Mouse (Mus musculus): ENCODE measurements around the gene Pdx1. TPM values are rescaled to one million over a fixed set of nuclear protein-coding genes. Genes with fewer than 3 reads are reported as not detected.

Pdx1 gene
- total RNA-seq, 2 experiments from 2014 or later = not detected

GRCm38 (mm10) chr5:147277547-147277925, 7.8 kb downstream of the Pdx1 start:
- ATAC-seq (ENCODE audit: poor library complexity, severe bottlenecking) = no peak

GRCm38 (mm10) chr5:147284365-147284764, 14.6 kb downstream of the Pdx1 start:
- no peak for ATAC-seq (ENCODE audit: poor library complexity, severe bottlenecking)

GRCm38 (mm10) chr5:147291764-147292505, 22.2 kb downstream of the Pdx1 start:
- no peak for ATAC-seq (ENCODE audit: poor library complexity, severe bottlenecking)

- ATAC-seq (ENCODE audit: poor library complexity, severe bottlenecking) = no peak
These were observed 22.9 kb downstream of the Pdx1 start for GRCm38 (mm10) chr5:147292506-147293120.

- peak; percentile 94 for ATAC-seq (ENCODE audit: poor library complexity, severe bottlenecking)
These were observed 23.6 kb downstream of the Pdx1 start for GRCm38 (mm10) chr5:147293127-147293910.

GRCm38 (mm10) chr5:147294121-147294520, 24.4 kb downstream of the Pdx1 start:
- ATAC-seq (ENCODE audit: poor library complexity, severe bottlenecking) = no peak

- no peak for ATAC-seq (ENCODE audit: poor library complexity, severe bottlenecking)
These were observed 27.5 kb downstream of the Pdx1 start for GRCm38 (mm10) chr5:147297249-147297648.

GRCm38 (mm10) chr5:147299255-147300000, 29.7 kb downstream of the Pdx1 start:
- ATAC-seq (ENCODE audit: poor library complexity, severe bottlenecking) = peak; percentile 64; the same call in 1 of the 2 replicates

- no peak for ATAC-seq (ENCODE audit: poor library complexity, severe bottlenecking)
These were observed 30.2 kb downstream of the Pdx1 start for GRCm38 (mm10) chr5:147300001-147300363.

GRCm38 (mm10) chr5:147300917-147301780, 31.4 kb downstream of the Pdx1 start:
- ATAC-seq (ENCODE audit: poor library complexity, severe bottlenecking) = no peak

GRCm38 (mm10) chr5:147301781-147302070, 32.0 kb downstream of the Pdx1 start:
- ATAC-seq (ENCODE audit: poor library complexity, severe bottlenecking) = no peak

- no peak for ATAC-seq (ENCODE audit: poor library complexity, severe bottlenecking)
These were observed 32.4 kb downstream of the Pdx1 start for GRCm38 (mm10) chr5:147302141-147302540.

- ATAC-seq (ENCODE audit: poor library complexity, severe bottlenecking) = no peak
These were observed 33.1 kb downstream of the Pdx1 start for GRCm38 (mm10) chr5:147302746-147303400.

- no peak for ATAC-seq (ENCODE audit: poor library complexity, severe bottlenecking)
These were observed 34.8 kb downstream of the Pdx1 start for GRCm38 (mm10) chr5:147304276-147305155.

GRCm38 (mm10) chr5:147305166-147305565, 35.4 kb downstream of the Pdx1 start:
- no peak for ATAC-seq (ENCODE audit: poor library complexity, severe bottlenecking)

GRCm38 (mm10) chr5:147305856-147306637, 36.3 kb downstream of the Pdx1 start:
- no peak for ATAC-seq (ENCODE audit: poor library complexity, severe bottlenecking)

- ATAC-seq (ENCODE audit: poor library complexity, severe bottlenecking) = no peak
These were observed 37.1 kb downstream of the Pdx1 start, which contains the start of gene Cdx2 for GRCm38 (mm10) chr5:147306638-147307397. Gene Cdx2 (minus strand): TSS chr5:147307270.

All from megakaryocyte, adult 5-6 weeks (primary cell).